Mouse (Mus musculus) heart, adult 18-20 months (tissue): ENCODE measurements around the gene Rnaseh1. TPM values are rescaled to one million over a fixed set of nuclear protein-coding genes. Genes with fewer than 3 reads are reported as not detected.
A peak's percentile ranks its signal among the peaks of the same experiment; 100 is the strongest.

Experiments used
- DNase-seq, 2 experiments: peaks; one replicate each; pipeline ENCODE4 v3.0.0; 2021 to 2022; ENCODE audit warnings: mixed read lengths in 1 of 2
- total RNA-seq, 2 experiments: library from RNA; stranded (reverse); gene quantifications; 2 replicates each; pipeline ENCODE4 v1.2.3; 2021

The Rnaseh1 gene
- total RNA-seq, 2 experiments from 2014 or later: 8.0 to 9.5 TPM

GRCm38 (mm10) chr12:28667287-28667686, 17.9 kb downstream of the Rnaseh1 start:
- DNase-seq: no peak

GRCm38 (mm10) chr12:28674038-28674720, 24.8 kb downstream of the Rnaseh1 start:
- no peak for DNase-seq

- peak; percentile 83 to 87 for DNase-seq
These were observed 25.9 kb downstream of the Rnaseh1 start, which contains the start of gene Adi1 for GRCm38 (mm10) chr12:28675121-28675924. Adi1 (plus strand) TSS chr12:28675231.

DNA sequence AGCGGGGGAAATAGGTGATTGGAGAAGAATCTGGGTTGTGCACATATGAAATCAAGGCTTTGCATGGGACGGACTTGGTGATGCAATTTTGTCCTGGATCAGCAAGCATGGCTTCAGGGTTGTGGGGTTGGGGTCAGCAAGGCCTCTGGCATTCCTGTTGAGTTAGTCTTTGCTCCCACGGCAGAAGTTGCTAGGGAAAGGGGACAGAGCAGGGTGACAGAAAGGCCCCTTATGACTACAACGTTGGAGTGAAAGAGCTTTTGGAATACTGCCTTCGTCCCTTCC, 26.5 kb downstream of the Rnaseh1 start:
- peak in 1 of 2 experiments; percentile 24 for DNase-seq

- DNase-seq: no peak
These were observed 35.3 kb downstream of the Rnaseh1 start for GRCm38 (mm10) chr12:28684674-28685073.

- no peak for DNase-seq
These were observed 36.4 kb downstream of the Rnaseh1 start for GRCm38 (mm10) chr12:28685771-28686170.

- DNase-seq: no peak
These were observed 36.9 kb downstream of the Rnaseh1 start for GRCm38 (mm10) chr12:28686199-28686879.

- no peak for DNase-seq
These were observed 39.6 kb downstream of the Rnaseh1 start for GRCm38 (mm10) chr12:28688996-28689395.

DNA sequence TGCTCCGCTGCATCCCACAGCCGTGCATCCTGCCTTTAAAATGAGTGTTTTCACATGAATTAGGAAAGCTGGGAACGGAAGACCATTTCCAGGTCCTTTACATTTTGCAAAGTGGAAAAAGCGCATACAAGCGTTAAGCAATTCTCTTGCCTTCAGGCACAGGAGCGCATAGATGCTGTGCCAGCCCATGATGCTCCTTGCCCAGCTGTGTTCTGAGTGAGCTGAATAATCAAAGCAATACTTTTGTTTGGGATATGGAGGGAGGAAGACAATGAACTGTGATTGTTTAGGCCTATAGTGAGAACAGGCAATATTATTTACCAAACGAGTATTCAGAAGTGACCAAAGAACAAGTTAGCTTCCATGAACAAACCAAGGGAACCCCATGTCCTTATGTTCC, 41.3 kb downstream of the Rnaseh1 start:
- no peak for DNase-seq

DNA sequence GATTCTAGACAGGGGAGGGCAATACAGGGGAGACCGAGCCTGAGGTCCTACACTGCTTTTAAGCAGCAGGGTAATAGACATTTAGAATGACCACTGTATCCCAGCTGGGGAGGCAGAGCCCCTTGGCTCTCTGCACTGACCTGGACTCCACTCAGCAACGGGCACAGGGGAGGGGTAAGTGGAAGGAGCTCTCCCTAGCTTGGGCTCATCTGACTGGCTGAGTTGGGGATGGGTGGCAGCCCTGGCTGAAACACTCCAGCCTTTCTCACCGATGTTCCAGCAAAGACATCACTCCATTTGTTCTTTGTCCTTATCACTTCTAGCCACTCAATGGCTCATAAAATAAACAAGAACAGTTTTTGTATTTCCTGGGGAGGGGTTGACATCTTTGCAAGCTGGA, 44.3 kb downstream of the Rnaseh1 start:
- DNase-seq: no peak

DNA sequence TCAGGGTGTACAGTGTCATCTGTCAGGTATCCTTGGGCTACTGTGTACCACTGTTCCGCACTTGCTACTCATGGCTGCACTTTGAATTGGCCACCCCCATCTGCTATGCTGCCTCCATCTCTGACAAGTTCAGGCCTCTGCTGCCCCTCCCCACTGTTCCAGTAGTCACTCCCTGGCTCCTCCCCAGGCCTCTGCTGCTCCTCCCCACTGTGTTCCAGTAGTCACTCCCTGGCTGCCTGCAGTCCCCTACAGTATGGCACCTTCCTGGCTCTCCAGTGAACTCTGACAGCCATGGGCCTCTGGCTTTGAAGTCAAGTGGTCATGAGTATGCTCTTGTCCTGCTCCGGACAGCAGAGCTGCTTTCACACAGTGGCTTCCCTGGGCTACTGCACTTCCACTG, 44.8 kb downstream of the Rnaseh1 start:
- peak in 1 of 2 experiments; percentile 33 for DNase-seq

GRCm38 (mm10) chr12:28694776-28695175, 45.4 kb downstream of the Rnaseh1 start:
- no peak for DNase-seq

- no peak for DNase-seq
These were observed 48.6 kb downstream of the Rnaseh1 start for GRCm38 (mm10) chr12:28697821-28698595.

- DNase-seq: no peak
These were observed 49.7 kb downstream of the Rnaseh1 start for GRCm38 (mm10) chr12:28699086-28699485.

DNA sequence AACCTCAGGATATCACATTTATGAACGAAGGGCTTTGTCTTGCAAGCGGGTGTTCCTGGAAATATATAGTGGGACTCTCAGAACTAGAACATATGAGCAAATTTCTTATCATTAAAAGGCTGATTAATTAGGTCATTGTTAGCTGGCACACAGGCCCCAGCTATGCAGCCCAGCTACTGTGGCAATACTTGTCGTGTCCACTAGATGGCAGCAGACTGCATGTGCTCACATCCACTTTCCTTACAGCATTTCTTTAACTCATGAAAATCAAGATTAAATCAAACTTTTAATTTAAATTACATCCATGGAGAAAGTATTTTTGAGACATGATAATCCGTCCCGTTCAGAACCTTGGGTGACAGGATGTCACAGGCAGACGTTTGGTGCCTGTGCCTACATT, 50.3 kb downstream of the Rnaseh1 start:
- peak; percentile 66 to 83 for DNase-seq

GRCm38 (mm10) chr12:28700101-28700511, 50.7 kb downstream of the Rnaseh1 start:
- DNase-seq: peak in 1 of 2 experiments; percentile 5

DNA sequence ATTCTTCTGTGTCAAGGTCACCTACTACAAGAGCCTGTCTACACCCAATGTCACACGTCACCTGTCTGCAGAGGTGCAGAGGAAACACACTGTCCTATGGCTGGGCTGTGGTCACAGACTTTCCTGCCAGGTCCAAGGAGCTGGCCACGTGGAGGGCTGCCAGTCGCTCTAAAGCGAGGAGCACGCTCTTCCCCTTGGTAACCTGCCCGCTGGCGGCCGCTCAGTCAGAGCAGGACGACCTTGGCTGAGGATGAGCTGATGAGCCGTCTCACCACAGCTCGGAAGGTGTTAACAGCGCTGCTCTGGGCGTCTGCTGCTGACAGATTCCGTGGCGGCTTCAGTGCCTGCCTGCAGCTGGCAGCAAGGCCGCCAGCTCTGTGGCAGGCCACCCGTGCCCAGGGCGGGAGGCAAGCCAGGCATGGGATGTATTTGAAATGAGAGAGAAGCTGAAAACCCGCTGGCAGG, 51.2 kb downstream of the Rnaseh1 start:
- peak; percentile 83 to 91 for DNase-seq

- no peak for DNase-seq
These were observed 51.9 kb downstream of the Rnaseh1 start for GRCm38 (mm10) chr12:28701302-28701701.

DNA sequence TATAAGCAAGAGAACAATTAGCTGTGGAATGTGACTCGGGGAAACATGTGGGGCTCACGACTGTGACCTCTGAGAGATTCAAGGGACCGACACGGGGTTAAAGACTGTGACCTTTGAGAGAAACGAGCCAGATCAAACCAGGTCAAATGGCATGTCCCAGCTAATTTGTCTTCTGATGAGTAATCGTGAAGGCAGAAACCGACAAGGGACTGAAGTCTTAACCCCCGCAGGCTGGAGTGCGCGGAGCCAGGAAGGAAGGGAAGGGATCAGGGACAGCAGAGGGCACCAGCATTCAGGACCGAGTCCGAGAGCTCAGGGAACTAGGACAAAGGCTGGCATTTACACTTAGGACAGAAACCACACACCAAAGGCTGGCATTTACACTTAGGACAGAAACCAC, 55.0 kb downstream of the Rnaseh1 start:
- peak; percentile 17 to 18 for DNase-seq

DNA sequence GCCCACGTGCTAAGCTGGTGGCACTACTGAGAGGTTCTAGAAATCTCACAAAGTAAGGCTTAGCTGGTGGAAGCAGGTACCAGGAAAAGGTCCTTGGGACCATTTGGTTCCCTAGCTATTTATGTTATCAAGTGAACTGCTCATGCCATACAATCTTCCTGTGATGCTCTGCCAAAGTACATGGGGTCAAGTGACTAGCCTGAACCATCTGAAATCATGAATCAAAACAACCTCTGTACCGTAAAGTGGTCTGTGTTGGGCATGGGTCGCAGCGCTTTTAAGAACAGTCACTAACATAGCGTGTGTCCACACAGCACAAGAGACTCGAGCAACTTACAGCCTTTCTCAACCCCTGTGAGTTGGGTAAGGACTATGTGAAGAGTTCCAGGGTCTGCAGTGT, 55.8 kb downstream of the Rnaseh1 start:
- DNase-seq: no peak

- DNase-seq: no peak
These were observed 58.8 kb downstream of the Rnaseh1 start for GRCm38 (mm10) chr12:28708154-28708553.
